Mouse (Mus musculus) ES-Bruce4 (cell line): ENCODE measurements around the gene Arnt2. TPM values are rescaled to one million over a fixed set of nuclear protein-coding genes. Genes with fewer than 3 reads are reported as not detected.
A peak's percentile ranks its signal among the peaks of the same experiment; 100 is the strongest.

Experiments used
- H3K27ac ChIP-seq: 2 replicates; pipeline ENCODE4 v1.5.1; 2012; ENCODE audit warnings: low read length, inconsistent platforms; ENCODE audit not compliant: insufficient read depth
- H3K27me3 ChIP-seq: 2 replicates; pipeline ENCODE4 v1.6.1; 2012; ENCODE audit warnings: mild to moderate bottlenecking, low read length, inconsistent platforms; ENCODE audit not compliant: control insufficient read depth, poor library complexity, insufficient read depth, severe bottlenecking
- H3K36me3 ChIP-seq: 2 replicates; pipeline ENCODE4 v1.6.1; 2012; ENCODE audit warnings: inconsistent platforms, mild to moderate bottlenecking, low read length, moderate library complexity; ENCODE audit not compliant: control insufficient read depth, poor library complexity, insufficient read depth, severe bottlenecking
- H3K4me1 ChIP-seq: one replicate; pipeline ENCODE4 v1.8.1; 2011; ENCODE audit warnings: low read length; ENCODE audit not compliant: control insufficient read depth, insufficient read depth
- H3K4me3 ChIP-seq: 2 replicates; pipeline ENCODE4 v1.5.1; 2011; ENCODE audit warnings: low read depth, mild to moderate bottlenecking, low read length
- H3K9ac ChIP-seq: 2 replicates; pipeline ENCODE4 v1.6.1; 2012; ENCODE audit warnings: low read depth, mild to moderate bottlenecking, inconsistent platforms; ENCODE audit not compliant: poor library complexity, severe bottlenecking
- H3K9me3 ChIP-seq: replicated peaks from 2 replicates; pipeline ENCODE4 v1.6.1; 2012; ENCODE audit warnings: mild to moderate bottlenecking, low read length, inconsistent platforms; ENCODE audit not compliant: control insufficient read depth, poor library complexity, insufficient read depth, severe bottlenecking
- CTCF ChIP-seq: IDR thresholded peaks from one replicate; pipeline ENCODE4 v1.8.1; 2011; ENCODE audit warnings: low read depth, low read length
- EP300 ChIP-seq: IDR thresholded peaks from 2 replicates; pipeline ENCODE4 v1.6.1; 2011; ENCODE audit warnings: low read depth, low read length; ENCODE audit not compliant: insufficient read depth
- POLR2A ChIP-seq: IDR thresholded peaks from one replicate; pipeline ENCODE4 v1.8.1; 2011; ENCODE audit warnings: low read length; ENCODE audit not compliant: insufficient read depth
- polyA plus RNA-seq: library from polyadenylated mRNA; stranded (reverse); fragments of >200 nt; gene quantifications from 2 replicates; pipeline ENCODE4 v1.2.4, GENCODE M21; 2011; ENCODE audit warnings: low read depth; ENCODE audit not compliant: missing spikeins, insufficient read depth, insufficient read length

Arnt2 gene
- polyA plus RNA-seq, 1 experiment = 3.3 TPM

- no peaks in the 10 kb centered on the region for H3K4me1 ChIP-seq
- H3K4me3 ChIP-seq = no peak overlapping the region
- H3K27me3 ChIP-seq = no peaks in the 10 kb centered on the region
- no peaks in the 10 kb centered on the region for H3K9me3 ChIP-seq
- no peak overlapping the region for H3K9ac ChIP-seq
- no peak for TF ChIP-seq CTCF
- no peak for TF ChIP-seq POLR2A
- TF ChIP-seq EP300 = no peak
- H3K27ac ChIP-seq = no peak overlapping the region
- no peaks in the 10 kb centered on the region for H3K36me3 ChIP-seq
Observed at GRCm38 (mm10) chr7:84348145-84348911, 61.6 kb downstream of the Arnt2 start.

GRCm38 (mm10) chr7:84343160-84343559 is 66.8 kb downstream of the Arnt2 start:
- no peaks in the 10 kb centered on the region for H3K4me1 ChIP-seq
- H3K27me3 ChIP-seq = no peaks in the 10 kb centered on the region
- H3K9ac ChIP-seq = no peak overlapping the region
- no peaks in the 10 kb centered on the region for H3K36me3 ChIP-seq
- H3K27ac ChIP-seq = no peak overlapping the region
- H3K9me3 ChIP-seq = no peaks in the 10 kb centered on the region
- peak; percentile 0 for TF ChIP-seq CTCF
- TF ChIP-seq EP300 = no peak
- TF ChIP-seq POLR2A = no peak
- no peak overlapping the region for H3K4me3 ChIP-seq

- Histone ChIP-seq H3K27ac (no peak overlapping the region), H3K9me3 (no peaks in the 10 kb centered on the region), H3K27me3 (no peaks in the 10 kb centered on the region), H3K4me3 (no peak overlapping the region), H3K36me3 (no peaks in the 10 kb centered on the region), H3K9ac (no peak overlapping the region), H3K4me1 (no peaks in the 10 kb centered on the region)
- TF ChIP-seq POLR2A (no peak), EP300 (no peak), CTCF (no peak)
Observed at GRCm38 (mm10) chr7:84341001-84341400, 69.0 kb downstream of the Arnt2 start.

GRCm38 (mm10) chr7:84339186-84339585 is 70.8 kb downstream of the Arnt2 start:
- TF ChIP-seq EP300 (no peak), POLR2A (no peak), CTCF (no peak)
- H3K27ac ChIP-seq = no peak overlapping the region
- no peak overlapping the region for H3K9ac ChIP-seq
- H3K4me1 ChIP-seq = no peaks in the 10 kb centered on the region
- no peaks in the 10 kb centered on the region for H3K27me3 ChIP-seq
- H3K4me3 ChIP-seq = no peak overlapping the region
- no peaks in the 10 kb centered on the region for H3K36me3 ChIP-seq
- H3K9me3 ChIP-seq = no peaks in the 10 kb centered on the region

- no peak overlapping the region for H3K27ac ChIP-seq
- TF ChIP-seq EP300 = no peak
- no peak for TF ChIP-seq POLR2A
- no peak for TF ChIP-seq CTCF
- H3K9me3 ChIP-seq = no peaks in the 10 kb centered on the region
- H3K36me3 ChIP-seq = no peaks in the 10 kb centered on the region
- H3K4me1 ChIP-seq = no peaks in the 10 kb centered on the region
- H3K4me3 ChIP-seq = no peak overlapping the region
- H3K27me3 ChIP-seq = no peaks in the 10 kb centered on the region
- H3K9ac ChIP-seq = no peak overlapping the region
Observed at GRCm38 (mm10) chr7:84337768-84338167, 72.2 kb downstream of the Arnt2 start.

GRCm38 (mm10) chr7:84336907-84337306 is 73.1 kb downstream of the Arnt2 start:
- H3K9me3 ChIP-seq = no peaks in the 10 kb centered on the region
- H3K27ac ChIP-seq = no peak overlapping the region
- H3K27me3 ChIP-seq = no peaks in the 10 kb centered on the region
- H3K4me1 ChIP-seq = no peaks in the 10 kb centered on the region
- no peak overlapping the region for H3K4me3 ChIP-seq
- TF ChIP-seq POLR2A (no peak), CTCF (no peak), EP300 (no peak)
- no peaks in the 10 kb centered on the region for H3K36me3 ChIP-seq
- no peak overlapping the region for H3K9ac ChIP-seq
